Mouse (Mus musculus): Measurements from ENCODE around the gene Kirrel3.

- no peak for TF ChIP-seq POLR2A (IDR thresholded peaks at IDR 0.05; ENCODE audit: borderline replicate concordance, low read depth, low read length)
- no peak for TF ChIP-seq CTCF (IDR thresholded peaks at IDR 0.05; ENCODE audit: low read depth, low read length)
Measured at GRCm38 (mm10) chr9:34660566-34660965, 174.9 kb downstream of the Kirrel3 start.
